Mouse (Mus musculus) thymus, postnatal 14 days (tissue): Measurements from ENCODE around the gene Cacna2d2.

Source experiments
- DNase-seq: peaks from one replicate; pipeline ENCODE4 v3.0.0; 2021

Gene Cacna2d2

GRCm38 (mm10) chr9:107409449-107409848 is 10.0 kb downstream of the Cacna2d2 start:
- DNase-seq, result no peak

- DNase-seq, result no peak
Observed at GRCm38 (mm10) chr9:107417106-107417505, 17.7 kb downstream of the Cacna2d2 start.

- no peak for DNase-seq
Observed at GRCm38 (mm10) chr9:107419491-107420244, 20.3 kb downstream of the Cacna2d2 start.

GRCm38 (mm10) chr9:107420898-107421297 is 21.5 kb downstream of the Cacna2d2 start:
- DNase-seq, result no peak

- no peak for DNase-seq
Observed at GRCm38 (mm10) chr9:107422878-107423277, 23.5 kb downstream of the Cacna2d2 start.

- no peak for DNase-seq
Observed at GRCm38 (mm10) chr9:107424485-107425175, 25.2 kb downstream of the Cacna2d2 start.

GRCm38 (mm10) chr9:107427876-107428275 is 28.5 kb downstream of the Cacna2d2 start:
- no peak for DNase-seq

GRCm38 (mm10) chr9:107428451-107429186 is 29.2 kb downstream of the Cacna2d2 start:
- DNase-seq, result no peak

GRCm38 (mm10) chr9:107430445-107430844 is 31.0 kb downstream of the Cacna2d2 start:
- no peak for DNase-seq

- DNase-seq, result no peak
Observed at GRCm38 (mm10) chr9:107432546-107432945, 33.1 kb downstream of the Cacna2d2 start.

- DNase-seq, result no peak
Observed at GRCm38 (mm10) chr9:107434851-107435250, 35.4 kb downstream of the Cacna2d2 start.

- DNase-seq, result no peak
Observed at GRCm38 (mm10) chr9:107435285-107435684, 35.9 kb downstream of the Cacna2d2 start.

GRCm38 (mm10) chr9:107442891-107443290 is 43.5 kb downstream of the Cacna2d2 start:
- DNase-seq, result no peak

GRCm38 (mm10) chr9:107443324-107443723 is 43.9 kb downstream of the Cacna2d2 start:
- no peak for DNase-seq

- DNase-seq, result no peak
Observed at GRCm38 (mm10) chr9:107445011-107445471, 45.6 kb downstream of the Cacna2d2 start.

GRCm38 (mm10) chr9:107448805-107449517 is 49.5 kb downstream of the Cacna2d2 start:
- no peak for DNase-seq

- no peak for DNase-seq
Observed at GRCm38 (mm10) chr9:107451400-107451799, 52.0 kb downstream of the Cacna2d2 start.

- DNase-seq, result no peak
Observed at GRCm38 (mm10) chr9:107451891-107452521, 52.6 kb downstream of the Cacna2d2 start.

- DNase-seq, result peak; percentile 51
Observed at GRCm38 (mm10) chr9:107452552-107452951, 53.1 kb downstream of the Cacna2d2 start.

- DNase-seq, result no peak
Observed at GRCm38 (mm10) chr9:107453151-107453550, 53.7 kb downstream of the Cacna2d2 start.

- no peak for DNase-seq
Observed at GRCm38 (mm10) chr9:107456667-107457066, 57.3 kb downstream of the Cacna2d2 start.

- no peak for DNase-seq
Observed at GRCm38 (mm10) chr9:107462907-107463306, 63.5 kb downstream of the Cacna2d2 start.
